Comparison of ENCODE assay signal across 14 mouse cellular contexts in genomic region chr12:17468359-17468758, GRCm38 (mm10).
DNase-seq lines count a peak whose midpoint lies in the region; ATAC-seq and TF ChIP-seq lines count a peak whose summit lies in the region.
"Had no signal": no experiment of that assay in that cellular context is flagged by ENCODE, and none has a peak within 500 bp of the region (broad histone marks: within the 10 kb centered on the region; RNA-seq: fewer than 3 reads in every experiment).

No protein-coding gene starts in this region.

- 22% methylated on average over 3 of the region's 3 CpGs for WGBS in intestine, embryonic 14.5 days
- 43% methylated on average over 3 of the region's 3 CpGs for WGBS in intestine, postnatal 0 days
- WGBS in stomach, embryonic 16.5 days, result 48% methylated on average over 3 of the region's 3 CpGs

- TF ChIP-seq CTCF in intestine, postnatal 0 days (IDR thresholded peaks at IDR 0.05; ENCODE audit: low read depth), result no peak

- no peak overlapping the region for H3K4me3 ChIP-seq in intestine, embryonic 14.5 days (ENCODE audit: low read depth, low read length)
- no peak overlapping the region for H3K4me3 ChIP-seq in intestine, postnatal 0 days (ENCODE audit: low read depth, low read length)
- no peak overlapping the region for H3K4me3 ChIP-seq in stomach, embryonic 16.5 days (replicated peaks; ENCODE audit: low read length)
- H3K4me3 ChIP-seq: erythroblast, embryonic 14.5 days; midbrain, embryonic 12.5 days; myocyte had no signal

- H3K9ac ChIP-seq in intestine, embryonic 14.5 days (ENCODE audit: low read length), result no peak overlapping the region
- no peak overlapping the region for H3K9ac ChIP-seq in intestine, postnatal 0 days (ENCODE audit: low read depth, low read length)
- no peak overlapping the region for H3K9ac ChIP-seq in stomach, embryonic 16.5 days (ENCODE audit: low read length)
- H3K9ac ChIP-seq: midbrain, embryonic 12.5 days had no signal

- no peak overlapping the region for H3K4me2 ChIP-seq in intestine, embryonic 14.5 days (ENCODE audit: low read length)
- H3K4me2 ChIP-seq in intestine, postnatal 0 days (replicated peaks; ENCODE audit: low read depth), result no peak overlapping the region
- H3K4me2 ChIP-seq in stomach, embryonic 16.5 days (ENCODE audit: low read depth, low read length), result no peak overlapping the region
- H3K4me2 ChIP-seq: liver, embryonic 11.5 days; midbrain, embryonic 12.5 days had no signal

- no peaks in the 10 kb centered on the region for H3K9me3 ChIP-seq in intestine, embryonic 14.5 days (ENCODE audit: control insufficient read depth, low read length)
- no peaks in the 10 kb centered on the region for H3K9me3 ChIP-seq in intestine, postnatal 0 days (ENCODE audit: control insufficient read depth)
- no peaks in the 10 kb centered on the region for H3K9me3 ChIP-seq in stomach, embryonic 16.5 days (replicated peaks; ENCODE audit: control insufficient read depth, low read length)
- H3K9me3 ChIP-seq: midbrain, embryonic 12.5 days had no signal

- no peaks in the 10 kb centered on the region for H3K4me1 ChIP-seq in intestine, embryonic 14.5 days (replicated peaks; ENCODE audit: control insufficient read depth, insufficient read depth, low read length)
- H3K4me1 ChIP-seq in intestine, postnatal 0 days (replicated peaks; ENCODE audit: control insufficient read depth, insufficient read depth, low read length), result 0 out of 2 replicates have a peak, but pooled peaks cover 4% of the 10 kb centered on the region
- no peaks in the 10 kb centered on the region for H3K4me1 ChIP-seq in stomach, embryonic 16.5 days (ENCODE audit: control insufficient read depth, insufficient read depth, low read length)
- H3K4me1 ChIP-seq: midbrain, embryonic 12.5 days had no signal

- no peaks in the 10 kb centered on the region for H3K27me3 ChIP-seq in intestine, embryonic 14.5 days (replicated peaks; ENCODE audit: control insufficient read depth, insufficient read depth, low read length)
- H3K27me3 ChIP-seq in intestine, postnatal 0 days (replicated peaks; ENCODE audit: control insufficient read depth, insufficient read depth, low read length), result no peaks in the 10 kb centered on the region
- H3K27me3 ChIP-seq in stomach, embryonic 16.5 days (ENCODE audit: control insufficient read depth, insufficient read depth, low read length), result no peaks in the 10 kb centered on the region
- H3K27me3 ChIP-seq: midbrain, embryonic 12.5 days had no signal

- H3K27ac ChIP-seq in intestine, embryonic 14.5 days (ENCODE audit: low read depth), result no peak overlapping the region
- H3K27ac ChIP-seq in intestine, postnatal 0 days (ENCODE audit: low read depth, low read length), result no peak overlapping the region
- H3K27ac ChIP-seq in stomach, embryonic 16.5 days (ENCODE audit: low read length), result no peak overlapping the region
- H3K27ac ChIP-seq: midbrain, embryonic 12.5 days had no signal

- H3K36me3 ChIP-seq in intestine, embryonic 14.5 days (ENCODE audit: control insufficient read depth, insufficient read depth, low read length), result no peaks in the 10 kb centered on the region
- no peaks in the 10 kb centered on the region for H3K36me3 ChIP-seq in intestine, postnatal 0 days (ENCODE audit: control insufficient read depth, insufficient read depth)
- H3K36me3 ChIP-seq in stomach, embryonic 16.5 days (ENCODE audit: control insufficient read depth, insufficient read depth, low read length), result no peaks in the 10 kb centered on the region
- H3K36me3 ChIP-seq: midbrain, embryonic 12.5 days had no signal

- no peak for ATAC-seq in intestine, embryonic 14.5 days (replicated peaks; ENCODE audit: low FRiP score, low TSS enrichment, low read depth)
- no peak for ATAC-seq in intestine, postnatal 0 days
- ATAC-seq in stomach, embryonic 16.5 days (ENCODE audit: insufficient read depth, low FRiP score), result 0 out of 2 replicates have a peak, but pooled peaks have one; percentile 13

- peak; percentile 30 for DNase-seq in adrenal gland, postnatal 10 days
- DNase-seq in adrenal gland, adult 8-10 months, result no peak
- DNase-seq in intestine, embryonic 14.5 days (ENCODE audit: low spot score), result peak; percentile 53
- DNase-seq in ovary, postnatal 36 days (ENCODE audit: low spot score), result peak; percentile 27
- no peak for DNase-seq in ovary, postnatal 10 days (ENCODE audit: low spot score)
- DNase-seq in cerebellum, adult 11-12 months, result no peak
- DNase-seq: adrenal gland, postnatal 36 days; gastrocnemius, postnatal 10 days had no signal

Comparison
In these comparisons a context has a peak if more than half of its experiments do, and no peak if none do; other contexts are left out.
1. DNase-seq: peak in adrenal gland, postnatal 10 days (single experiment), intestine, embryonic 14.5 days (single experiment) and ovary, postnatal 36 days (single experiment); none in adrenal gland, adult 8-10 months (single experiment), ovary, postnatal 10 days (single experiment) and cerebellum, adult 11-12 months (single experiment).